Mouse (Mus musculus): Measurements from ENCODE around the gene Gmds. TPM values are rescaled to one million over a fixed set of nuclear protein-coding genes. Genes with fewer than 3 reads are reported as not detected.

Gene Gmds
- total and polyA plus RNA-seq, 2 experiments, result 3.2 to 3.5 TPM

GRCm38 (mm10) chr13:31873269-31873668 lies 465.3 kb downstream of the Gmds start:
- no peak for DNase-seq (ENCODE audit: extremely low read depth, low read depth, low spot score)

DNA sequence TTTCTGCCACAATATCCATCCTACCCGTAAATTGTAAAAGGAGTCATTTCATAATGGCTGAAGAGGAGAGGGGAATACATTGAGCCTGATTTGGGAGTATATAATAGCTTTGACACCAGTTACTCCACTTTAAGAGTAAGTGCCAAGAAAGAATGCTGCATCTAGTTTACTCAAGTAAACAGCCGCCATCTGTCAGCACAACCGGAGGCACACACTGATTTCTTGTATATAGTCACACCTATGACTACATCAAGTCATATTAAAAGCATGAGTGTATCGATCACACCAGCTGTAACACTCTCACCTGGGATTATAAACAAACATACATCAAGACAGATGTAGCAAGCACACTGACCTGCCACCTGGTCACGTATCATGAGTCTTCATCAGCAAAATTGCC lies 473.8 kb downstream of the Gmds start:
- no peak for TF ChIP-seq CTCF (IDR thresholded peaks at IDR 0.05; ENCODE audit: low read depth, low read length)
- TF ChIP-seq POLR2A (IDR thresholded peaks at IDR 0.05; ENCODE audit: extremely low read depth, insufficient read depth, low read length), result no peak
- Histone ChIP-seq H3K79me2 (ENCODE audit: control insufficient read depth, insufficient read depth, low read length) (no peaks in the 10 kb centered on the region), H3K36me3 (ENCODE audit: control insufficient read depth, insufficient read depth, low read length) (no peaks in the 10 kb centered on the region), H3K9ac (ENCODE audit: low read depth, low read length) (no peak overlapping the region), H3K27ac (replicated peaks; ENCODE audit: insufficient read depth, low read depth, low read length) (no peak overlapping the region), H3K4me1 (ENCODE audit: control insufficient read depth, insufficient read depth, low read length) (no peaks in the 10 kb centered on the region), H3K27me3 (ENCODE audit: control insufficient read depth, insufficient read depth, low read length) (no peaks in the 10 kb centered on the region), H3K4me3 (ENCODE audit: insufficient read depth, low read depth, low read length) (no peak overlapping the region)
- DNase-seq (ENCODE audit: extremely low read depth, low read depth, low spot score), result no peak
- 93% methylated on average over 5 of the region's 5 CpGs for WGBS

More at GRCm38 (mm10) chr13:31873269-31873668, 465.3 kb downstream of the Gmds start:
- H3K36me3 ChIP-seq (ENCODE audit: control insufficient read depth, insufficient read depth, low read length), result no peaks in the 10 kb centered on the region
- H3K9ac ChIP-seq (ENCODE audit: low read depth, low read length), result no peak overlapping the region
- TF ChIP-seq POLR2A (IDR thresholded peaks at IDR 0.05; ENCODE audit: extremely low read depth, insufficient read depth, low read length) (no peak), CTCF (IDR thresholded peaks at IDR 0.05; ENCODE audit: low read depth, low read length) (no peak)
- no peaks in the 10 kb centered on the region for H3K27me3 ChIP-seq (ENCODE audit: control insufficient read depth, insufficient read depth, low read length)
- H3K27ac ChIP-seq (replicated peaks; ENCODE audit: insufficient read depth, low read depth, low read length), result no peak overlapping the region
- no peak overlapping the region for H3K4me3 ChIP-seq (ENCODE audit: insufficient read depth, low read depth, low read length)
- 95% methylated on average over 1 of the region's 1 CpGs for WGBS
- H3K4me1 ChIP-seq (ENCODE audit: control insufficient read depth, insufficient read depth, low read length), result no peaks in the 10 kb centered on the region
- H3K79me2 ChIP-seq (ENCODE audit: control insufficient read depth, insufficient read depth, low read length), result no peaks in the 10 kb centered on the region

DNA sequence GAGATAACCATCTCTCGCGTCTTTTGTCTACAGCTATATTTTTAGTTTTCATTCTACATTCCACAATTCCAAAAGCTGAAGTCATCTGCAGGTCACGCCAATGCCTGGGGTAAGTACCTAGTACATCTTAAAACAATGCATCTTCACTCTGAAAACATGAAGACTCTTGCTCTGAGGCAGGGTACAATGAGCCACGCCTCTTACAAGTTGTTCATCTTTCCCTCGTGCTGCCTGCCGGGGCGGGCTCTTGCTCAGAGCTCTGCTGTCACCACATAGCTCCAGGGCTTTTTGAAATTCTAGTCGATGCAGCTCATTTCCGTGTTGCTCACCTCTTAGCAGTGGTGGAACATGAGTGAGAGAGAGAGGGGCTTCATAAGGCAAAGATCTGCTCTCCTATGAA lies 475.1 kb downstream of the Gmds start:
- TF ChIP-seq POLR2A (IDR thresholded peaks at IDR 0.05; ENCODE audit: extremely low read depth, insufficient read depth, low read length), result no peak
- no peak for TF ChIP-seq CTCF (IDR thresholded peaks at IDR 0.05; ENCODE audit: low read depth, low read length)
- 85% methylated on average over 9 of the region's 9 CpGs for WGBS
- no peaks in the 10 kb centered on the region for H3K4me1 ChIP-seq (ENCODE audit: control insufficient read depth, insufficient read depth, low read length)

GRCm38 (mm10) chr13:31860200-31860599 lies 478.3 kb downstream of the Gmds start:
- Histone ChIP-seq H3K27ac (replicated peaks; ENCODE audit: insufficient read depth, low read depth, low read length) (no peak overlapping the region), H3K4me1 (ENCODE audit: control insufficient read depth, insufficient read depth, low read length) (no peaks in the 10 kb centered on the region), H3K4me3 (ENCODE audit: insufficient read depth, low read depth, low read length) (no peak overlapping the region), H3K36me3 (ENCODE audit: control insufficient read depth, insufficient read depth, low read length) (no peaks in the 10 kb centered on the region), H3K9ac (ENCODE audit: low read depth, low read length) (no peak overlapping the region), H3K79me2 (ENCODE audit: control insufficient read depth, insufficient read depth, low read length) (no peaks in the 10 kb centered on the region), H3K27me3 (ENCODE audit: control insufficient read depth, insufficient read depth, low read length) (no peaks in the 10 kb centered on the region)
- no peak for DNase-seq (ENCODE audit: extremely low read depth, low read depth, low spot score)
- no peak for TF ChIP-seq POLR2A (IDR thresholded peaks at IDR 0.05; ENCODE audit: extremely low read depth, insufficient read depth, low read length)
- TF ChIP-seq CTCF (IDR thresholded peaks at IDR 0.05; ENCODE audit: low read depth, low read length), result no peak
- WGBS, result 92% methylated on average over 5 of the region's 5 CpGs

More for the DNA sequence above, 475.1 kb downstream of the Gmds start:
- Histone ChIP-seq H3K9ac (ENCODE audit: low read depth, low read length) (no peak overlapping the region), H3K4me3 (ENCODE audit: insufficient read depth, low read depth, low read length) (no peak overlapping the region), H3K27me3 (ENCODE audit: control insufficient read depth, insufficient read depth, low read length) (no peaks in the 10 kb centered on the region), H3K79me2 (ENCODE audit: control insufficient read depth, insufficient read depth, low read length) (no peaks in the 10 kb centered on the region), H3K27ac (replicated peaks; ENCODE audit: insufficient read depth, low read depth, low read length) (no peak overlapping the region), H3K36me3 (ENCODE audit: control insufficient read depth, insufficient read depth, low read length) (no peaks in the 10 kb centered on the region)
- no peak for DNase-seq (ENCODE audit: extremely low read depth, low read depth, low spot score)

DNA sequence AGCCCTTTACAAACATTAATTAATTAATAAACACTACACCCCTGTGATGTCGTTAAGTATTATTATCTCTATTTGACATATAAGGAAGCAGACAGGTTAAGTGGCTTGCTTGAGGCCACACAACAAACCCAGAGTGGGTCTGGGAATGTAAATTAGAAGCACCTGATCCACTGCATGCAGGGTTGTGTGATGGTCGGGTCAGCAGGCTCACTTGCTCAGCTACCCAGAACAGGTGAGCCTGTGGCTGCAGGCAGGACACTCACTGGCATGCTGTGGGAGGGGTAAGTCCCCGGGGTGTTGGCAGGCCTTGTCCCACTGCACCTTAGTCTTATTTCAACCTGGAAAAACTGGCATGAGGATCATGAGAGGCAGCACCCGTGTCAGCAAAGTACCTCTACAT lies 484.5 kb downstream of the Gmds start:
- Histone ChIP-seq H3K27me3 (ENCODE audit: control insufficient read depth, insufficient read depth, low read length) (no peaks in the 10 kb centered on the region; the same call in 1 of the 2 replicates), H3K36me3 (ENCODE audit: control insufficient read depth, insufficient read depth, low read length) (no peaks in the 10 kb centered on the region), H3K4me1 (ENCODE audit: control insufficient read depth, insufficient read depth, low read length) (no peaks in the 10 kb centered on the region), H3K4me3 (ENCODE audit: insufficient read depth, low read depth, low read length) (no peak overlapping the region), H3K79me2 (ENCODE audit: control insufficient read depth, insufficient read depth, low read length) (no peaks in the 10 kb centered on the region), H3K9ac (ENCODE audit: low read depth, low read length) (no peak overlapping the region), H3K27ac (replicated peaks; ENCODE audit: insufficient read depth, low read depth, low read length) (no peak overlapping the region)
- no peak for DNase-seq (ENCODE audit: extremely low read depth, low read depth, low spot score)
- 77% methylated on average over 4 of the region's 4 CpGs for WGBS
- no peak for TF ChIP-seq CTCF (IDR thresholded peaks at IDR 0.05; ENCODE audit: low read depth, low read length)

DNA sequence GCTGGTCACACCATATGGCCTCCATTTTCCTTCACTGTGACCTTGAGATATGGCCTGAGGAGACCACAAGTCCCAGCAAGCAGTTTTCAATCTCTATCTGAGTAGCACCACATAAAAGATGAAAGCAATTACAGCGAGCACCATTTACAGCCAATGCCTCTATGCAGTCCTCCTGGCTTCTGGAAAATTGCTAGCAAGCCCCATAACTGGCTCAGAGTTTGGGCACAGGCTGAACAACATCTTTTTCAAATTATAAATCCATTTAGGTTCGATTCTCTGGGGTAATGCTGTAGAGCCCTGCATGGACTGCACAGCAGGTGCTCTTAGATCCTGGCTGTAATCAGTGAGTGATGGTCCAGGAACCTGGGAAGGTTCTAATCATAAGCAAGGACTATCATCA lies 485.0 kb downstream of the Gmds start:
- 70% methylated on average over 2 of the region's 2 CpGs for WGBS
- Histone ChIP-seq H3K9ac (ENCODE audit: low read depth, low read length) (no peak overlapping the region), H3K27ac (replicated peaks; ENCODE audit: insufficient read depth, low read depth, low read length) (no peak overlapping the region), H3K36me3 (ENCODE audit: control insufficient read depth, insufficient read depth, low read length) (no peaks in the 10 kb centered on the region), H3K4me1 (ENCODE audit: control insufficient read depth, insufficient read depth, low read length) (no peaks in the 10 kb centered on the region), H3K79me2 (ENCODE audit: control insufficient read depth, insufficient read depth, low read length) (no peaks in the 10 kb centered on the region), H3K4me3 (ENCODE audit: insufficient read depth, low read depth, low read length) (no peak overlapping the region), H3K27me3 (ENCODE audit: control insufficient read depth, insufficient read depth, low read length) (no peaks in the 10 kb centered on the region; the same call in 1 of the 2 replicates)
- TF ChIP-seq POLR2A (IDR thresholded peaks at IDR 0.05; ENCODE audit: extremely low read depth, insufficient read depth, low read length), result no peak
- no peak for DNase-seq (ENCODE audit: extremely low read depth, low read depth, low spot score)
